Comparison of ENCODE assay signal across 9 mouse cellular contexts in the genomic region with DNA sequence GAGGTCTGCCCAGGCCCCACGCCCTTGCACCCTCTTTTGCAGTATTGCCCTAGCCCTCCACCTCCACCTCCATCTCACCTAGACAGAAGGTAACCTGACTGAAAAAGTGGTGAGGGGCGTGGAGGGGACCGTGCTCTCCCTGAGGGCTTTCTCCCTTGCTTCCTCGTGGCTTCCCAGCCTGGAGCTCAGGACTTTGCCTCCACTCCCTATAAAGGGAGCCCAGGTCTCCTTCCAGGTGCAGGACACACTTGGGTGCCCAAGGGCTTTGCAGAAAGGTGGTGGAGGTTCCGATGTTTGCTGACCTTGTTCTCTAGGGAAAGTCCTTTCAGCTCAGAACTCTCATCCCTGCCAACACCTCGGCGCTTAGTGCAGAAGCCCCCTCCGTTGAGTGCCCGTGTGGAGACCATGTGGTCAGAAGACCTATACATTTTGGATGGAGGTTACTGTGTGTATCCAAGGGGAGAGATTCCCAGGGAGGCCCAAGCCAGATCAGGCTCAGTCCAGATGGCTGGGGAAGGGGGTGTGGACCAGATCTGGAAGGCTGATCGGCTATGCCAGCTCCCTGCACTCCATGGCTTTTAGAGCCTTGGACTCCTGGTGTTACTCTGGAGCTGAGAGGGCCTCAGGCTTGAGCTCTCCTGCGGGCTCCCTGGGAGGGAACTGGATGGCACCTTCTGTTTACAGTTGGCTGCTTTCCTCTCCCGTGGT. TPM values are rescaled to one million over a fixed set of nuclear protein-coding genes. Genes with fewer than 3 reads are reported as not detected.
A peak's percentile ranks its signal among the peaks of the same experiment; 100 is the strongest.
DNase-seq lines count a peak whose midpoint lies in the region; ATAC-seq lines count a peak whose summit lies in the region.
"Had no signal": no experiment of that assay in that cellular context is flagged by ENCODE, and none has a peak within 500 bp of the region (broad histone marks: within the 10 kb centered on the region; RNA-seq: fewer than 3 reads in every experiment).

No protein-coding gene starts in this region.

- peak overlapping the region; percentile 76 for H3K4me2 ChIP-seq in heart, embryonic 15.5 days
- H3K4me2 ChIP-seq in hindbrain, embryonic 16.5 days (ENCODE audit: low read length): peak overlapping the region; percentile 71

- no peak for ATAC-seq in heart, embryonic 15.5 days (replicated peaks; ENCODE audit: insufficient number of reproducible peaks, insufficient read depth, low FRiP score, low read depth)
- ATAC-seq in hindbrain, embryonic 16.5 days: no peak; the same call in 1 of the 2 replicates

- H3K27ac ChIP-seq in heart, embryonic 15.5 days: peak overlapping the region; percentile 99
- peak overlapping the region; percentile 10; the same call in 1 of the 2 replicates for H3K27ac ChIP-seq in hindbrain, embryonic 16.5 days (ENCODE audit: low read depth, low read length)

- H3K36me3 ChIP-seq in heart, embryonic 15.5 days: no peaks in the 10 kb centered on the region
- H3K36me3 ChIP-seq in hindbrain, embryonic 16.5 days (ENCODE audit: control insufficient read depth, insufficient read depth, low read length): no peaks in the 10 kb centered on the region

- H3K4me1 ChIP-seq in heart, embryonic 15.5 days (replicated peaks): peaks cover 97% of the 10 kb centered on the region
- peaks cover 78% of the 10 kb centered on the region for H3K4me1 ChIP-seq in hindbrain, embryonic 16.5 days (ENCODE audit: control insufficient read depth, insufficient read depth, low read depth, low read length)

- 7% methylated on average over 12 of the region's 12 CpGs for WGBS in heart, embryonic 15.5 days
- WGBS in hindbrain, embryonic 16.5 days: 9% methylated on average over 12 of the region's 12 CpGs

- H3K4me3 ChIP-seq in heart, embryonic 15.5 days: peak overlapping the region; percentile 64
- peak overlapping the region; percentile 66 for H3K4me3 ChIP-seq in hindbrain, embryonic 16.5 days (ENCODE audit: low read length)

- DNase-seq in heart, adult 8-10 months (ENCODE audit: low spot score): no peak
- DNase-seq in cerebellum, postnatal 10 days: peak; percentile 65 to 72
- DNase-seq in lung, postnatal 4 days: peak; percentile 3 to 29
- no peak for DNase-seq in frontal cortex, postnatal 36 days (ENCODE audit: low spot score in 2 of 2)
- no peak for DNase-seq in gastrocnemius, postnatal 10 days
- no peak for DNase-seq in spleen, adult 12 weeks (ENCODE audit: low spot score)

- H3K27me3 ChIP-seq in heart, embryonic 15.5 days: no peaks in the 10 kb centered on the region
- no peaks in the 10 kb centered on the region for H3K27me3 ChIP-seq in hindbrain, embryonic 16.5 days (replicated peaks; ENCODE audit: control insufficient read depth, insufficient read depth, low read length)

- no peaks in the 10 kb centered on the region for H3K9me3 ChIP-seq in heart, embryonic 15.5 days (replicated peaks)
- no peaks in the 10 kb centered on the region for H3K9me3 ChIP-seq in hindbrain, embryonic 16.5 days (ENCODE audit: control insufficient read depth, low read length)

- peak overlapping the region; percentile 79 for H3K9ac ChIP-seq in heart, embryonic 15.5 days
- H3K9ac ChIP-seq in hindbrain, embryonic 16.5 days (ENCODE audit: low read depth, low read length): peak overlapping the region; percentile 78

RNA-seq across cellular contexts. Expression of gene Rara, which starts 0.7 kb away (rescaled TPM):
- 26.2 and 31.0 TPM in 2 replicates for polyA plus RNA-seq in heart, embryonic 15.5 days (2015; fragmentation: Nextera tagmentation; extraction: Ambion mirVana)
- total RNA-seq in heart, adult 8-10 months (2022): 10 to 100 TPM; 10.8 to 13.5 (median 11.9) TPM
- polyA plus RNA-seq in hindbrain, embryonic 16.5 days (2015; fragmentation: Nextera tagmentation; extraction: Ambion mirVana): 12.1 and 16.7 TPM in 2 replicates
- total RNA-seq in gastrocnemius, postnatal 10 days (2021): 10 to 100 TPM; 22.6 to 31.5 TPM

RNA-seq across cellular contexts. Expression of gene Cdc6, which starts 20.7 kb away (rescaled TPM):
- polyA plus RNA-seq in heart, embryonic 15.5 days (2015; fragmentation: Nextera tagmentation; extraction: Ambion mirVana): 14.2 and 20.4 TPM in 2 replicates
- under 1 TPM; 0.16 to 0.49 (median 0.25) TPM for total RNA-seq in heart, adult 8-10 months (2022)
- polyA plus RNA-seq in hindbrain, embryonic 16.5 days (2015; fragmentation: Nextera tagmentation; extraction: Ambion mirVana): 4.6 and 6.3 TPM in 2 replicates
- total RNA-seq in gastrocnemius, postnatal 10 days (2021): 1 to 10 TPM; 2.3 to 3.5 TPM

RNA-seq across cellular contexts. Expression of gene Gjd3, which starts 54.5 kb away (rescaled TPM):
- 3.6 and 4.4 TPM in 2 replicates for polyA plus RNA-seq in heart, embryonic 15.5 days (2015; fragmentation: Nextera tagmentation; extraction: Ambion mirVana)
- total RNA-seq in heart, adult 8-10 months (2022): under 1 TPM in 1 of 4 experiments, not detected in 3; 0.44 TPM
- polyA plus RNA-seq in hindbrain, embryonic 16.5 days (2015; fragmentation: Nextera tagmentation; extraction: Ambion mirVana): 2.0 and 3.0 TPM in 2 replicates
- not detected for total RNA-seq in gastrocnemius, postnatal 10 days (2021)
- total RNA-seq: MEL had no signal

Comparison
In these comparisons a context has a peak if more than half of its experiments do, and no peak if none do; other contexts are left out.
1. DNase-seq: peak in cerebellum, postnatal 10 days (2 of 2) and lung, postnatal 4 days (2 of 2); none in heart, adult 8-10 months (single experiment), frontal cortex, postnatal 36 days (0 of 2), gastrocnemius, postnatal 10 days (single experiment) and spleen, adult 12 weeks (single experiment).